Mouse (Mus musculus): ENCODE measurements around the gene Mtfr2.
A peak's percentile ranks its signal among the peaks of the same experiment; 100 is the strongest.

The Mtfr2 gene

DNA sequence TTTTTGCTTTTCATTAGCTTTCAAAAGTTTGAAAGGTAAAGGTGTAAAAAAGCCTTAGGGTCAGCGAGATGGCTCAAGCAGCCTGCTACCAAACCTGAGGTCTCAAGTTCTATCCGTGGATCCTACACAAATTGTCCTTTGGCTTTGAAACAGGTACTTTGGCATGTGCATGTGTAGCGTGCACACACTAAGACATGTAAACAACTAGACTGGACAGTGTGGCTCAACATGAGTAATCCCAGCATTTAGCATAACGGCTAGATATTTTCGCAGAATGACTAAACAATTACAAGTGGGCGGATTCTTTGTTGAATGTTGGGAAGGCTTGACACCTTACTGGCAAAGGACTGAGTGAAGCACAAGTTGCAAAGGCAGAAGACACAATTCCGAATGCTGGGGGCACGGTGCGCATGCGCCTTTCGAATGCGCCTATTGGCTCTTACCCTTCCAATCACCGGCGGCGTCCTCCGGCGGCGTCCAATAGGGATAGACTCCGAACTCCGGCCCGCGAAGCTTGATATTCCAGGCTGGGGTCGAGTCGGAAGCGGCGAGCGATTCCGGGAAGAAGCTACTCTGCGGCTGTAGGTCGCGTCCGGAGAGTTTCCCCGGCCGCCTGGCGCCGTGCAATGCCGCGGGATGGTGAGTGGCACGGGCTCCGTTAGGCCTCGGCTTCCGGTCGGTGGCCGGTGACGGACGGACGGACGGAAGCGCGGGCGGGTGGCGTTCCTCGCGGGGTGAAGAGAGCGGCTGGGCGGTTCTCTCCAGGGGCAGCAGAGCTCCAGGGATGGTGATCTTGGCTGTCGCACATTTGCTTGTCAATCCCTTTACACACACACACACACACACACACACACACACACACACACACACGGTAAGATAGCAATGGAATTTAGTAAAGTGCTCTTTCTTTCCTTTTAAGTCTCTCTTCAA lies at the start of gene Mtfr2:
Gene Mtfr2, plus strand, starts transcription at position 486 of the 930 bp plus-strand sequence.
- DNase-seq: peak; percentile 96

DNA sequence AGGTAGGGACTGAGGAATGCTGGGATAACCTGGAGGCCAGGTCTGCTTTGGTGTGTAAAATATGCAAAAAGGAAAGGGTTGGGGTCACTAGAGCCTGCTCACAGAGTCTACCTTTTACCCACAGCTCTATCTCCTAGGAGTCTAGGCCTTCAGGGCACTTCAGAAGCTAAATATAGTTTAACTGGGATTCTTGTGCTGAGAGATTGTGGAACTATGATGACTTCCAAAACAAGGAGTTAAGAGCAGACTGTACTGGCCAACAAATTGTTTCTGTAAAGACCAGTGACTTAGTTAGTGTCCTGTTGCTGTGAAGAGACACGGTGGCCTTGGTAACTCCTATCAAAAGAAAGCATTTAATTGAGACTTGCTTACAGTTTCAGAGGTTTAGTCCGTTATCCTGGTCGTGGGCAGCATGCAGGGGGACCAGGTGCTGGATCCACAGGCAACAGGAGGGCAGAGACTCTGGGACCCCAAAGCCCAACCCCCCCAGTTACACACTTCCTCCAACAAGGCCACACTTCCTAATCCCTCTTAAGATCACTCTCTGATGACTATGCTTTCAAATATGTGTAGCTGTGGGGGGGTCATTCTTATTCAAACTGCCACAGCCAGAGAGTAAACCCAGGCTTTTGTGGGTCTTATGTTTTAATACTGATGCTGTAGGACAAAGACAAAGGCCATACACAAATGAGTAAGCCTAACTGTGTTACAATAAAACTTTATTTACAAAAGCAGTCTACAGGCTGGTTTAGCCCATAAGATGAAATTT lies 49.2 kb upstream of the Mtfr2 start:
- DNase-seq: no peak

DNA sequence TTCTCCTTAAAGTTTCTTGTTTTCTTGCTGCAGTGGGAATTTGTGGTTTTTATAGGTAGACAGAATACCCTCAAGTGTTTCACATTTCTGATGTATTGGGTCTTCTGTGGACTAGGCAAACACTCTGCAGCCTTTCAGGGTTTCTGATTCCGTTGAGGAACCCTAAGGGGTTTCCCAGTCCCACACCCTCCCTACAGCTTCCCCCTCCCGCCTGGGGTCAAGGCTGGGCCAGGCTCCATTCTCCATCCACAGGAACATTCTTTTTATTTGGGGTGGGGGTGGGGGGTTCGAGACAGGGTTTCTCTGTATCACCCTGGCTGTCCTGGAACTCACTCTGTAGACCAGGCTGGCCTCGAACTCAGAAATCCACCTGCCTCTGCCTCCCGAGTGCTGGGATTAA lies 48.5 kb upstream of the Mtfr2 start:
- no peak for DNase-seq

DNA sequence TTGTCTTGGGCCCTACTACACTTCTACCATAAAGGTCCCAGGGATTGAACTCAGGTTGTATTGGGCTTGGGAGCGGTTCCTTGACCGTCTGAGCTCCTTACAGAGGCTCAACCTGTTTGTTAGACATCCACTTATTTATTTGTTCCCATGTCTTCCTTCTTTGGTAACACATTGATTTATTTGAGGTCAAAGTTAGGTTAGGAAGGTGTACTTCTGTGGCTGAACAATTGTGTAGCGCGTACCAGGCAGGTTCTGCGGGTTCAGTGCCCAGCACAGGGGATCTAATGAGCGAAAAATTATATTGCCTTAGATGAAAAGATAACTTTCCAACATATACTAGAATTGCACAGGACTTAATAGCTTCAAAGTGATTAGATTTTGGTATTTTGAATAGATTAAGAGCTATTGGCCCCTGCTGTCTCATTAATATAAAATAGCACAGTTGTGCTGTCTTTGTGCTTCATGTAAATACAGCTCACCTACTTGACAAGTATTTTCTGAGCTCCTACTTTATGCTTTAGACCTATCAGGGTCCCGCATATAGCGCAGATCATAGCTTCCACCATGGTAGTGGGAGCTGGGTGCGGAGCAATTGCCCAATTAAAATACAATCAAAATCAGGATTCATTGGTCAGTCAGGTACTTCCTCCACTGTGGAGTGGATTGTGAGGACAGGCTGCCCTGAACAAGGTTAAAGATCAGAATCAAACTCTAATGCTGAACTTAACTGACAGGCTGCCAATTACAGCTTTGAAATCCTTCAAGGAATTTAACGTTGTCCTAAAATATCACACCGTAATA lies 36.4 kb upstream of the Mtfr2 start:
- DNase-seq: no peak

DNA sequence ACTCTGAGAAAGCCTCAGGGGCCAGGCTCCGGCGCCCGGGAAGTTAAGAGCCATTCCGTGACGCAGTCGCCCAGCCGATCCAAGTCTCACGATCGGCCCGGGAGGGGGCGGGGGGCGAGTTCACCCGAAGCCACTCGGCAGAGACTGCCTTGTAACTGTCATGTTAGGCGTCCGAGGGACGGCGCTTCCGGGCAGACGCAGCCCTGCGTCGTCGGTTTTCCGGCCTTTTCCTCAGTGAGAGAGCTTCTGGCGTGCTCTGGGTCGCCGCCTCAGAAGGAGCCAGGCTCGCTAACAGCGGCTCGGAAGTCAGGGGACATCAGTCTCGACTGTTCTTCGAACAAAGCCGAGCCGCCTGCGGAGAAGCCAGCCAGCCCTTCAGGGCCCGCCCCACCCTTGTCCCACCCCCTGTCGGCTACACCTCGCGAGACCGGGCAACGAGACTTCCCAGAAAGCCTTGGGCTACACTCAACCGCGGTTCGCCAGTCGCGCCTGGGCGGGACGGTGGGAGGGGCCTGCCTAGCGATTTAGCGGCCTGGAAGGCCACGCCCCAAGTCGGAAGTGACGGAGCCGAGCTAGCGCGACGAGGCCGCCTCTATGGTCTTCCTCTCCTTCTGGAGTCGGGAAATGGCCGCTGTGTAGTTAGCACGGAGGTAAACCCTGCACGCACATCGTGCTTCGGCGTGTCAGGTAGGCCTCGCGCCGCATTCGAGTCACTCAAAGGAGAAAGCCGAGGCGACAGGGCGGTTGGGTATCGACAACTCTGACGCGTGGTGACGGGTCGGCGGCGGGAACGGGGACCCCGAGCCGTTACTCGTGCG lies 35.4 kb upstream of the Mtfr2 start, which contains the start of gene Bclaf1:
Gene Bclaf1, plus strand, starts transcription at position 552 of the 818 bp plus-strand sequence.
- peak; percentile 100 for DNase-seq

DNA sequence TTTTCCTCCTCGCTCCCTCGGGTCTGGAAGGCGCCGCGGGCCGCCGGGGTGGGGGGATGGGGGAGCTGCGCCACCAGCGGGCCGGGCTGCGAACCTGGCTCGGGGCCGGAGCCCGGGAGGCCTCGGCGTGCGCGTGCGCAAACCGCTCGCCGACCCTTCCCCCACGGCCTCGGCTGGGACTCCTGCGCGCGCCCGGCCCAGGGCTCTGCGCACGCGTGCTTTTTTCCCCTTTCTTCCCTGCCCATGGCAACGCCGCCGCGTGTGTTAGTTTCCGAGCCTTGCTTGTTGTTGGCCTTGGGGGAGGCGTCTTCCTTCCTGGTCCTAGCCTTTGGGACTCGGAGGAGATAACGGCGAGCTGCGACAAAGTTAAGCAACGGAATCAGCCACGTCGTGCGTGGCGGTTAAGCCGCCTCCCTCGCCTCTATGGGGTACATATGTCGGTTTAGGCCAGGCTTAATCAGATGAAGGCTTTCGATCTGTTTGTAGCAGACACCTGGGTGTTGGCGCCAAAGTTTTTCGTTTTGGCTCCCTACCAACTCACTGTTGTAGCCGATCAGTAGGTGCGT lies 34.8 kb upstream of the Mtfr2 start:
- peak; percentile 94 for DNase-seq

DNA sequence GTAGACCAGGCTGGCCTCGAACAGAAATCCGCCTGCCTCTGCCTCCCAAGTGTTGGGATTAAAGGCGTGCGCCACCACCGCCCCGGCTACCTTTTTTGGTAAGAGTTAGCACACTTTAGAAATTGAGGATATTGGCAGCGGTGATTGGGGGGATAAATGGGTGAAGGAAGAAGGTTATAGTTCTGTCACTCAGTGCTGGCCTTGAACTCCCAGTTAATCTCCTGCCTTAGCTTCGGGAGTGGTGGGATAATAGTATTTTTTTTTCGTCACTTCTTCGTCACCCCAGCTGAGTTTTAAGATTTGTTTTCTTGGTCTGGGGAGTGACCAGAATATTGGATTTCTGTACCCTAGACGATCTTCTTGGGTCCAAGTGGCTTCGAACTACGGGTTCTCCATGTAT lies 34.1 kb upstream of the Mtfr2 start:
- DNase-seq: peak; percentile 25

DNA sequence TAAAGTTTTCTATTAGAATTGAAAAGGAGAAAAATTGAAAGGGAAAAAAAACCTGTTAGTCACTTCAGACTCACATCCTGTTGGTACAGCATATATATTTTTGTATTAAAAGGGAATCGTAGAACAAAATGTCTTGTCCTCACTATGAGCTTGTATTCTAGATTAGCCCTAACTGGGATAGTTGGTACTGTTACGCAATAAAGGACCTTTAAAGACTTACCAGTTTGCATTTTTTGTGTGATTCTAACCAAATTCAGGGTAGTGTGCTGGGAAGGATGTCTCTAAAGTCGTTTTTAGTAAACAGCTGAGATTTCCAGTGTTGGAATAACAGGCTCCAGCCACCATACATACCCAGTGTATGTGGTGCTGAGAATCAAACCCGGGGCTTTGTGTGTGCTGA lies 33.6 kb upstream of the Mtfr2 start:
- DNase-seq: no peak

DNA sequence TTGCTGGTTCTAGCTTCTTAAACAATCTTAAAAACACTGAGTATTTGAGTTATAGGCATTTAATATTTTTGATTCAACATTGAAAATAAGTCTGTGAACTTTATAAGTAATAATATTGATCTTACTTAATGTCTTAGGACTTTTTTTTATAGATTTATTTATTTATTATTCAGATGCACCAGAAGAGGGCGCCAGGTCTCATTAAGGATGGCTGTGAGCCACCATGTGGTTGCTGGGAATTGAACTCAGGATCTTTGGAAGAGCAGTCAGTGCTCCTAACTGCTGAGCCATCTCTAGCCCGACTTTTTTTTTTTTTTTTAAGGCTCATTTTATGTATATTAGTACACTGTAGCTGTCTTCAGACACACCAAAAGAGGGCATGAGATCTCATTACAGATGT lies 32.8 kb upstream of the Mtfr2 start:
- peak; percentile 59 for DNase-seq

DNA sequence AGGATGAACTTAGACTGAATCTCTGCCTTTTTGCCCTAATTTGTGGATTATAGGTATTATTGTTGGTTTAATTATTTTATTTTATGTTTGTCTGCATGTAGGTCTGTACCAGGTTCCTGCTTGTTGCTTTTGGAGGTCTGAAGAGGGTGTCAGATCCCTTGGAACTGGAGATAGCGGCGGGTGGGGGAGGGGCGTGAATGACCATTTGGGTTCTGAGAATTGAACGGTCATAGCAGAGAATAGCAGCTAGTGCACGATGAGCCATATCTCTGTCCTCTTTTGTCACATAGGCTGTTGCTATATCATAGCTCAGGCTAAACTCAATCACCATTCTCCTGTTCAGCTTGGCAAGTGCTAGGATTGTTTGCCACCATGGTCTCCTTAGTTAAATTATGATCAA lies 30.1 kb upstream of the Mtfr2 start:
- no peak for DNase-seq

DNA sequence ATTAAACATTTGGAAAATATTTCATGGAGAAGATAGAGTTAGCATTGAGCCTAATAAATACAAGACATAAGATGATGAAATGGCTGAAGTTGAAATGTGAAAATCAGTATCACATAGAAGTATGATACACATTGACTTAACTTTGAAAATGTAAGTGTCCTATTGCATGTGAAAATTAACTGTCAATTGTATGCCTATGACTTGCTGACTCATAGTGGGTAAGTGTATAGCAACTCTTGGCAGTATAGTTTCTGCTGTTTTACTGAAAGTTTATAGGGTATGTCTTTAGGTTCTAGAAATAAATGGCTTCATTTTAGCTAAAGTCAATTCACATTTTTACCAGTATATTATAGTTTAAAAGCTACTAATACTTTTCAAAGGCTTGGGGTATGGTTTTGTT lies 21.3 kb upstream of the Mtfr2 start:
- no peak for DNase-seq

DNA sequence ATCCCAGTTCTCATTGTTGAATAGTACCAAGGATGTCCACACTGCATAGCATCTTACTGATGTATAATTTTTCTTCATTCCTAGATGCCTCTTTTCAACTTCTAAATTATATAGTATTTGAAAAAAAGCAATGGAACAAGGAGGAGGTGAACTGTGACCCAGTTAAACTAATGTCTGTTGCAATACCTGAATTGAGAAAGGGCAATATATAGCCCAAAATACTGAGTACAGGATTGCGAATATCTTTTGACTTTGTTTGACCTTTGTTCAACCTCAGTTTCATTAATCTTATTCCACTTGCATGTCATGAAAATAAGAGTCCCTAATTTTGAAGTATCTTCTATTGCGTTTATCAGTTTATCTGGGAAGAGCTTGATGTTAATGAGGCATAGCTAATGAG lies 16.3 kb upstream of the Mtfr2 start:
- DNase-seq: no peak

DNA sequence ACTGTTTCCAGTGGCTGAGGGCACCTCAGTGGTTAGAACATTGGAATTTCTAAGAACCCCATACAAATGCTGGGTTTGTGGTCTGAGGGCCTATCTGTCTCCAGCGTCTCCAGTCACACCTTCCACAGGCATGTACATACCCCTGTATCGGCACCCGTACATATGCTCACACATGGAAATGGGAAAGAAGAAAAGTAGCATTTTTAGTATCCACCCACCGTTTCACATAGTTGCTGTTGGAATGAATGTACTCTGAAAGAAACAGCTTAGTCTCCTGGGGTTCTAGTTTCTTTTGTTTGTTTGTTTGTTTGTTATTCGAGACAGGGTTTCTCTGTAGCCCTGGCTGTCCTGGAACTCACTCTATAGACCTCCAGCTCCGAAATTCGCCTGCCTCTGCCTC lies 9.7 kb upstream of the Mtfr2 start:
- DNase-seq: no peak

DNA sequence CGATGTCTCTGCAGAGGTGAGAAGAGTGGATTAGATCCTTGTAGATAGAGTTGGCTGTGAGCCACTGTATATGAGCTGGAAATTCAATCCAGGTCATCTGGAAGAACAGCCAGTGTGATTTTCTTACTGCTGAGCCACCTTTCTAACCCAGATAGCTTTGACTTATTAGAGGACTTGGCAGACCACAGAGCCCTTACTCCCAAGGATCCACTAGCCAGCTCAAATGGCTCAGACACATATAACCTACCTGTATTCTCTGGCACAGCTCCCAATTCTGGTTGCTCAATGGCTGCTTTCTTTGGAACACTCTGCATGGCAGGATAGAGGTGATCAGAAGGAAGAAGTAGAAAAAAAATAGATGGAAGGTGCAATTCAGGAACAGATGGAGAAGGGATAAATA lies 1.8 kb upstream of the Mtfr2 start:
- DNase-seq: no peak

DNA sequence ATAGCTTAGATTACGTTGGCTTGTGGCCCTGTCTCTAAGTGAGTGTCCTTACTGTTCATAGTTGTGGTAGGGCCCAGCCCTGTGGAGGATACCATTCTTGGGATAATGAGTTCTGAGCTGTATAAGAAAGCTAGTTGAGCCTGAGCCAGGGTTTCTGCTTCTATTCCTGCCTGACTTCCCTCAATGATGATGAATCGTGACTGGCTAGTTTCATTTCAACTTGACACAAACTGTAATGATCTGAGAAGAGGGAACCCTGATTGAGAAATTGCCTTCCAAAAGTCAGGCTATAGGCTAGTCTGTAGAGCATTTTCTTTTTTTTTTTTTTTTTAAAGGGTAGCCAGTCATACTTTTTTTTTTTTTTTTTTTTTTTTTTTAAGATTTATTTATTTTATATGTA lies 1.3 kb downstream of the Mtfr2 start:
- DNase-seq: no peak

DNA sequence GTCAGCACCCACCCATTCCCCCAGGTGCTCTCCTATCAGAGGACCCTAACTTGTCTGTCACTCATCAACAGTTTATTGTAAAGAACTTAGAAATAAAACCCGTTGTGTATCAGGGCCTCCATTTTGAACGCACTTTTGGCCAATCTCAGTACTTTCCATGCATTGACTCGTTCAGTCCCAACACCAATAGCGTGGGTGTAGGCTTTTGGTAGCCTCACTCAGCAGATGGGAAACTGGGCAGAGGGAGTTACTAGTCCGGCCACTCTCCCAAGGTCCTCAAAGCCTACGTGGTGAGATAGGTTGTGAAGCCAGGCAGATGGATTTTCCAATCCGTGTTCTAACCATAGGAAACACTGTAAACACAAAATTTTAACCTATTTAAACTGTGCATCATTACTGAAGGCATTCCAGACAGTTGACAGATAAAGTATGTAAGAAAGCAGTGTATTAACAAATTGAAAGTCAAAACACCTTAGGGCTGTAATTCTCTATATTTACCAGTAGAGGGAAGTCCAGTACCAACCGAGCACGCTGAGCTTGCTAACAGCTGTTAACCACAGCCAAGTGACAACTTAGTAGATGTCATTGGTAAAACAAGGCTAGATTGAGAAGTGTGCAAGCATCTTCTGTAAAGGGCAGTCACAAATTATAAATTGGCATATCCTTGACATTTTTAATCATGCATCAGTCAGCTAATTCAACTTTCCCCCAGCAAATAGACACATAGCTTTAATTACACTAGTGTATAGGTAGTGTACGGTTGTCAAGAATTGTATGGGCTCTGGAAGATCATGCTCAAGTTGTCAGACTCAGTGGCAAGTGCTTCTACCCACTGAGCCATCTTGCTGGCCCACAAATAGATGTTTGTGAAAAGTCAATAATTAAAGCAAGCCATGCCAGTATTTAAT lies 14.2 kb downstream of the Mtfr2 start:
- peak; percentile 24 for DNase-seq

DNA sequence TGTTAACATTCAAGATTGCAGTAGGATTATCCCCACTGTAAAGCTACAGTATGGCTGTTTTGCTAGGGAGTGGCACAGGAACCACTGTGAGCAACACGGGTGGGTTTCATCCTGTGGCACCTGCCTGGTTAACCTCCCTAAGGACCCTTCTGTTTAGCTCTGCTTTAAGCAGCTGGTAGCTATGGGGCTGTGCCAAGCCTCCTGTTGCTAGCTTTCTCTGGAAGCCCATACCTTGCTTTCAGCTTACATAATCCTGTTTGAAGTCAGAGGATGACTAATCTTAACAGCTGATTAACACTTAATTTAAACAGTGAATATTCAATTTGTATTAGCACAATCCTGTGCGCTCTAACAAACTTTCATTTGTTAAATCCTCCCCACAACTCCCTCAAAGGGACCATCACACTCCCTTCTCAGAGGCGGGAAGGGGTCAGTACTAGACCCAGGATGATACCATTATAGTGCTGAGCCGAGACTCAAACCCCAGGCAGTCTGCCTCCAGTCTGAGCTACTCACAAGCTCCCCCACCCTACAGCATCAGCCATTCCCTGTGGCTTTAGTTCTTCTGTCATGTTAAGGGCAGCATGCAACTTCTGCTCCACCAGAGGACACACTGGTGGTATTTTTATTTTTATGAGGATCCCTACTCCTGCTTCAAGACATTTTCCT lies 15.0 kb downstream of the Mtfr2 start:
- DNase-seq: no peak

DNA sequence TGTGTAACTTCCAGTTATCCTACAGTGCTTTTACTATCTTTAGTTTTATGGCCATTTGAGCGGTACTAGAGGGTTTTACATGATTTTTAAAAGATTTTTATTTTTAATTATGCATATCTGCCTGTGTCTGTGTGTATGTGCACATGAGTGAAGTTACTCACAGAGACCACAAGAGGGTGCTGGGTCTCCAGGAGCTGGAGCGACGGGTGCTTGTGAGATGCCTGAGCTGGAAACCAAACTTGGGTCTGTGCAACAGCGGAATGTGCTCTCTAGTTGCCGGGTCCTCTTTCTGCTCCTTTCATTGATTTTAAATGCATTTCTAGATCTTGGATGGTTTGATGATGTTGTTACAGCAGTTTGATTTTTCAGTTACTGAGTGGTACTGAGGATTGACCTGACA lies 24.5 kb downstream of the Mtfr2 start:
- DNase-seq: peak; percentile 25

DNA sequence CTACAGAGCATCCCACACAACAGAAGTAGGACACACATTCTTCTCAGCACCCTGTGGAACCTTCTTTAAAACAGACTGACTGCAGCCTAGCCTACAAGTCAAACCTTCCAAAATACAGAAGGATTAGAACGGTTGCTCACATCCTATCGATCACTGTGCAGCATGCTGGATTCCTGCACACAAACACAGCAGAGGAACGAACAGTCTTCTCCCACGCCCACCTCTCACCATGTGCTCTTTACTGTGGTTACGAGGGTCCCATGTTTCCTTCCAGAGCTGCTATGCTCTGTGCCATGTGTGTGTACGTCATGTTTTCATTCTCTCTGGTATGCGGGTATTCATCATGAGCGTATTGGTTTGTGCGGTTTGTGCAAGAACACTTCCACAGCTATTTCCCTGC lies 30.1 kb downstream of the Mtfr2 start:
- DNase-seq: no peak

DNA sequence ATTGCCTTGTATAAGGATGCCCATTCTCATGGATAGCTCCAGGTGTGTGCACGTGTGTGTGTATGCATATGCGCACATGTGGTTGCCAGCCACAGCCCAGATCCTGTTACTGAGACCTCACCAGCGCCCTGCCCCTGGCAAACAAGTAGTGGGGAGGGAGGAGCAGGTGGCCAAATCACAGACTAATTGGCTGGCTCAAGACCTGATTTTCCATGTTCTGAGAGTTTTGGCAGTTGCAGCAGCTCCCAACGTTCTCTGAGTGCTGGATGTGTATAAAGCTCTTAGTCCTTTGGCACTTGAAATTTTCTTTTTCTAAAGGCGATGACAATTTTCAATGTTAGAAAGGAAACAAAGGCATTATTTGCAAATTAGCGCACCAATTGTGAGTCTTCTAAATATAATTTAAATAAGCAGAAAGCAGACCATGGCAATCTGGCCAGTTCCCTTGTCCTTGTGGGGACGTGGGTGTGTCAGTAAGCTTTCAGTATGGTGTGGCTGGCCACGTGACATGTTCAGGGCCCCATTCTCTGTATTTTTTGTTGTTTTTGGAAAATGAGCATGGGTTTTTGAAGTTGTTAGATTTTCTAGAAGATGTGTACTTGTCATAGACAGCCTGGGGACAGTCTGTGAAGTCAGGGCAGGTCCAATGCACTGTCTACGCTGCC lies 31.6 kb downstream of the Mtfr2 start:
- DNase-seq: no peak
